Mouse (Mus musculus): Measurements from ENCODE around the gene Taok3. TPM values are rescaled to one million over a fixed set of nuclear protein-coding genes. Genes with fewer than 3 reads are reported as not detected.

The Taok3 gene
- total and polyA plus RNA-seq, 3 experiments: 3.1 to 7.8 (median 6.2) TPM

DNA sequence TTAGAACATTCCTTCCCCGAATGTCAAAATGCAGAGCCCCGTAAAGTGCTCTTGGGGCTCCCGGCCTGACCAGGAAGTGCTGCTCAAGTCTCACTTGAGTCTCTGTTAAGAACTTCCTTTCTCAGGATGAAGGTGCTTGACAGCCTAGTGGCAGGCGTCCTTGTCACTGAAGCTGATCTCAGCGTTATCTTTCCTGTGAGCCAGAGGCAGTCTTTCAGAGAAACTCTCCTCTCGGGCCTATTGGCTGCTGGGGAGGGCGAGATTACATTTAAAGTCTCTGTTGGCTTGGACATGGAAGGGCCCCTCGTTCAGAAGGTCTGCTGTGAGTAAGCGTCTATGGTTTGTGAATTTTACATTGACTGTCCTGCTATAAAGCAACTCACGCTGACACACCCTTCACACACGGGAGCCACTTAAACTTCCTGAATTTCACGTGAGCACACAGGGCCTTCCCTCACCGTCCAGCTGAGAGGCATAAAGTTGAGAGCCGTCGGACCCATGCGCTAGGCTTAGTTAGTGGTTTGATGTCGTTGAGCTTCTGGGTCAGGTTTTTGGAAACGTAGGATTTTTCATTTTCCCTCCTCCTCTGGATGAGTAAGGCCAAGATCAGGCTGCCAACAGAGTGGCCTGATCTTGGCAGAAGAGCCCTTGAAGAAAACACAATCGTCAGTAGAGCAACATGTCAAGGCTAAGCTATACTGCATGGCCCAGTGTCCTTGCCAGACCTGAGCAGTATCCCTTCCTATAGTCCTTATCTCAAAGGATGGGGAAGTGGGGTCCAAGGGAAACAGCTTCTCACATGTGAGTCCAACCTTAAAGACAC, 14.3 kb downstream of the Taok3 start:
- intact Hi-C loops (cut with DNase I): no loop called here
- Histone ChIP-seq H3K36me3 (ENCODE audit: control insufficient read depth, insufficient read depth, low read length) (no peaks in the 10 kb centered on the region), H3K9ac (ENCODE audit: low read depth, low read length) (no peak overlapping the region), H3K27me3 (ENCODE audit: control insufficient read depth, insufficient read depth, low read length) (no peaks in the 10 kb centered on the region), H3K4me3 (no peak overlapping the region), H3K27ac (peak overlapping the region; percentile 36; the same call in 1 of the 2 replicates), H3K4me1 (ENCODE audit: control insufficient read depth, insufficient read depth, low read length) (peaks cover 15% of the 10 kb centered on the region), H3K79me2 (replicated peaks; ENCODE audit: control insufficient read depth, insufficient read depth, low read length) (no peaks in the 10 kb centered on the region; the same call in 1 of the 2 replicates)
- WGBS: 41% methylated on average over 19 of the region's 19 CpGs
- DNase-seq: peak in 1 of 2 experiments; percentile 24
- TF ChIP-seq CTCF (IDR thresholded peaks at IDR 0.05): no peak
- TF ChIP-seq POLR2A (IDR thresholded peaks at IDR 0.05; ENCODE audit: insufficient read depth, low read depth, low read length): no peak
- TF ChIP-seq EP300 (IDR thresholded peaks at IDR 0.05; ENCODE audit: insufficient read depth, low read depth, low read length): no peak

DNA sequence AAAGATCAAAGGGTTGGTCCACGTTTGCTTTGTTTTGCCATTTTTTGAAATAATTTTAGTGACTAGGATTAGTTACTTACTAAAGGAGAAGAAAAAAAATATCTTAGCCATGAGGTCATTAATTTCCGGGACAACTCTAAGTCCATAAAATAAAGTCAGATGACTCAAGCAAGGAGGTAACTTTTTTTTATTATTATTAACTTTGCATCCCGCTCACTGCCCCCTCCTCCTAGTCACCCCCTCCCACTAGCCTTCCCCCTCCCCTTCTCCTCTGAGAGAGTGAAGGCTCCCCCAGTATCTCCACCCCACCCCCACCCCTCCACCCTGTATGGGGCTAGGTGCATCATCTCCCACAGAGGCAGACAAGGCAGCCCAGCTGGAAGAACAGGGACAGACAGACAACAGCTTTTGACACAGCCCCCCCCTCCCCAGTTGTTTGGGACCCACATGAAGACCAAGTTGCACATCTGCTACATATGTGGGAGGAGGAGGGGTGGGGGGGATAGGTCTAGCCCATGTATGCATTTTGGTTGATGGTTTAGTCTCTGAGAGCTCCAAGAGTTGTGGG, 15.0 kb downstream of the Taok3 start:
- WGBS: 42% methylated on average over 3 of the region's 3 CpGs
- no peak overlapping the region for H3K9ac ChIP-seq (ENCODE audit: low read depth, low read length)
- peaks cover 15% of the 10 kb centered on the region for H3K4me1 ChIP-seq (ENCODE audit: control insufficient read depth, insufficient read depth, low read length)
- H3K79me2 ChIP-seq (replicated peaks; ENCODE audit: control insufficient read depth, insufficient read depth, low read length): no peaks in the 10 kb centered on the region; the same call in 1 of the 2 replicates
- TF ChIP-seq CTCF (IDR thresholded peaks at IDR 0.05): no peak
- no peak for TF ChIP-seq EP300 (IDR thresholded peaks at IDR 0.05; ENCODE audit: insufficient read depth, low read depth, low read length)
- no peak for TF ChIP-seq POLR2A (IDR thresholded peaks at IDR 0.05; ENCODE audit: insufficient read depth, low read depth, low read length)
- peak overlapping the region; percentile 17; the same call in 1 of the 2 replicates for H3K27ac ChIP-seq
- no peak for DNase-seq
- intact Hi-C loops (cut with DNase I): no loop called here
- no peak overlapping the region for H3K4me3 ChIP-seq
- H3K27me3 ChIP-seq (ENCODE audit: control insufficient read depth, insufficient read depth, low read length): no peaks in the 10 kb centered on the region
- H3K36me3 ChIP-seq (ENCODE audit: control insufficient read depth, insufficient read depth, low read length): no peaks in the 10 kb centered on the region

DNA sequence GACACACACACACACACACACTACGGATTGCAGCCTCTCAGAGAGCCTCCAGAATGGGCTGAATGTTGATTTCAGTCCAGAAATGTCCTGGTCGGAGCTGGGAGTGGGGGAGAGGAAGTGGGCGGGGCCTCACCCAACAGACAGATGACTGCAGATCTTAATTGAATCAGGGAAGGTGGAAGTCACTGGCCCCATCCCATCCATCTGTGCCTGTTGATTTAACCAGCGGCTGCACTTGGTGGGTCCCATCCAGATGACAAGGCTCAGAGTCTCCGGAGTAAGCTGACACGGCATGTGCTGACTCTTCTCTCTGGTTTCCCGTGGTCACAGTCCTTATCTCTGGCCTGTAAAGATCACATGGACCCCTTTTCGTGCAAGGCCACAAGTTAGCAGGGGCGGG, 15.9 kb downstream of the Taok3 start:
- H3K79me2 ChIP-seq (replicated peaks; ENCODE audit: control insufficient read depth, insufficient read depth, low read length): no peaks in the 10 kb centered on the region
- H3K4me3 ChIP-seq: no peak overlapping the region
- H3K36me3 ChIP-seq (ENCODE audit: control insufficient read depth, insufficient read depth, low read length): no peaks in the 10 kb centered on the region
- WGBS: 17% methylated on average over 9 of the region's 9 CpGs
- no peak overlapping the region for H3K27ac ChIP-seq
- TF ChIP-seq POLR2A (IDR thresholded peaks at IDR 0.05; ENCODE audit: insufficient read depth, low read depth, low read length): no peak
- no peak for TF ChIP-seq EP300 (IDR thresholded peaks at IDR 0.05; ENCODE audit: insufficient read depth, low read depth, low read length)
- no peak for TF ChIP-seq CTCF (IDR thresholded peaks at IDR 0.05)
- H3K4me1 ChIP-seq (ENCODE audit: control insufficient read depth, insufficient read depth, low read length): peaks cover 15% of the 10 kb centered on the region
- DNase-seq: peak in 1 of 2 experiments; percentile 60
- no peaks in the 10 kb centered on the region for H3K27me3 ChIP-seq (ENCODE audit: control insufficient read depth, insufficient read depth, low read length)
- no peak overlapping the region for H3K9ac ChIP-seq (ENCODE audit: low read depth, low read length)
- intact Hi-C loops (cut with DNase I): no loop called here

DNA sequence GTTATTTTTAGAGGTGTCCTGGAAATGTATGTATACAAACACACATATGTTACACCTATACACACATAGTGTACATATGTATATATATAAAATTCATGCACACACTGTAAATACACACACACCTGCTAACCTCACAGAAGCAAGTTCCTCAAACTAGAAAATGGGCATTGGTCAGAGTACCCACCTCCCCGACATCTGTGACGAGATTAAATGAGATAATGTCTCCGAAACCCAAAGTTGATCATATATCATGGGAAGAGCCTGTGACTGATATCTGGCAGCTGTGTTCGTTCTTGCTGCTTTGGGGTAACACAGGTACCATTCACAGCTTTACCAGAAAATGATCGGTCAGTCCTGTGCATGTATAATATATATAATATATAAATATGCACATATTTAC, 16.6 kb downstream of the Taok3 start:
- intact Hi-C loops (cut with DNase I): no loop called here
- no peaks in the 10 kb centered on the region for H3K36me3 ChIP-seq (ENCODE audit: control insufficient read depth, insufficient read depth, low read length)
- TF ChIP-seq CTCF (IDR thresholded peaks at IDR 0.05) (no peak), EP300 (IDR thresholded peaks at IDR 0.05; ENCODE audit: insufficient read depth, low read depth, low read length) (no peak), POLR2A (IDR thresholded peaks at IDR 0.05; ENCODE audit: insufficient read depth, low read depth, low read length) (no peak)
- no peaks in the 10 kb centered on the region for H3K27me3 ChIP-seq (ENCODE audit: control insufficient read depth, insufficient read depth, low read length)
- peaks cover 15% of the 10 kb centered on the region for H3K4me1 ChIP-seq (ENCODE audit: control insufficient read depth, insufficient read depth, low read length)
- WGBS: 88% methylated on average over 5 of the region's 5 CpGs
- no peaks in the 10 kb centered on the region for H3K79me2 ChIP-seq (replicated peaks; ENCODE audit: control insufficient read depth, insufficient read depth, low read length)
- no peak overlapping the region for H3K9ac ChIP-seq (ENCODE audit: low read depth, low read length)
- no peak overlapping the region for H3K27ac ChIP-seq
- DNase-seq: no peak
- no peak overlapping the region for H3K4me3 ChIP-seq

DNA sequence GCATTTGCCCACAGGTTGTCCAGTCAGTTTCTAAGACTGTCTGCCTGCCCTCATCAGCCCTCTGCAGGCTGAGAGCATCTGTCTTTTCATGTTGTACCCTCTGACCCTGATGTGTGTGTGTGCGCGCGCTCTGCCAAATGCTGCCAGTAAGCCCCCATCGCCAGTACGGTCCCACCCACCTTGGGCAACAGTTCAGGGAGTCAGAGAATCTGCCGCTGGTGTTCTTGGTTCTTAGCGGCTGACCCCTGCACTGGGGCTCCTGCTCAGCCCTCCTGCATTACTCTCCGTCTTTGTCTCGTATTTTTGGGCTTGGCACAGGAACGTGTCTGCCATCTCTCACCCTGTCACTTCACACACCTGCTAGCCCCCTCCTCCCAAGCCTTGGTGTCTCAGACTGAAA, 17.1 kb downstream of the Taok3 start:
- H3K9ac ChIP-seq (ENCODE audit: low read depth, low read length): no peak overlapping the region
- H3K79me2 ChIP-seq (replicated peaks; ENCODE audit: control insufficient read depth, insufficient read depth, low read length): no peaks in the 10 kb centered on the region
- TF ChIP-seq CTCF (IDR thresholded peaks at IDR 0.05) (no peak), EP300 (IDR thresholded peaks at IDR 0.05; ENCODE audit: insufficient read depth, low read depth, low read length) (no peak), POLR2A (IDR thresholded peaks at IDR 0.05; ENCODE audit: insufficient read depth, low read depth, low read length) (no peak)
- intact Hi-C loops (cut with DNase I): no loop called here
- no peak overlapping the region for H3K4me3 ChIP-seq
- WGBS: 69% methylated on average over 10 of the region's 10 CpGs
- H3K27me3 ChIP-seq (ENCODE audit: control insufficient read depth, insufficient read depth, low read length): no peaks in the 10 kb centered on the region
- no peaks in the 10 kb centered on the region for H3K36me3 ChIP-seq (ENCODE audit: control insufficient read depth, insufficient read depth, low read length)
- no peak for DNase-seq
- no peak overlapping the region for H3K27ac ChIP-seq
- peaks cover 15% of the 10 kb centered on the region for H3K4me1 ChIP-seq (ENCODE audit: control insufficient read depth, insufficient read depth, low read length)

DNA sequence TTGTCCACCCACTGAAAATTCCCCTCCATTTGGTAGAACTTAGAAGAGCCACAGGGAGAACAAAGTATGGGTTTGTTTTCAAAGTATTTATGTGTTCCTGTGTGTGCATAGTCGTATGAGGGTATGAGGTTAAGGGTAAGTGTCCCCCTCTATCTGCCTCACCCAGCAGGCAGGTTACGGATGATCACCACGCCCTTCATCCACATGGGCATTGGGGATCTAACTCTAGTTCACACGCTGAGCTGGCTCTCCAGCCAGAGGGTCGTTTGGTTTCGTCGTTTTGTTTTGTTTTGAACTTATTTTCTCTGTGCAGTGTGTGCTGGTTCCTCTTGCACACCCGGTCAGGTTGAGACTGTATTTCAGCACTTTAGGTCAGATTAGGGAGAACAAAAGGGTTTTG, 17.7 kb downstream of the Taok3 start:
- WGBS: 62% methylated on average over 8 of the region's 8 CpGs
- H3K79me2 ChIP-seq (replicated peaks; ENCODE audit: control insufficient read depth, insufficient read depth, low read length): no peaks in the 10 kb centered on the region
- TF ChIP-seq EP300 (IDR thresholded peaks at IDR 0.05; ENCODE audit: insufficient read depth, low read depth, low read length) (no peak), POLR2A (IDR thresholded peaks at IDR 0.05; ENCODE audit: insufficient read depth, low read depth, low read length) (no peak), CTCF (IDR thresholded peaks at IDR 0.05) (no peak)
- H3K9ac ChIP-seq (ENCODE audit: low read depth, low read length): no peak overlapping the region
- no peak overlapping the region for H3K4me3 ChIP-seq
- peaks cover 15% of the 10 kb centered on the region for H3K4me1 ChIP-seq (ENCODE audit: control insufficient read depth, insufficient read depth, low read length)
- no peaks in the 10 kb centered on the region for H3K27me3 ChIP-seq (ENCODE audit: control insufficient read depth, insufficient read depth, low read length)
- H3K27ac ChIP-seq: no peak overlapping the region; the same call in 1 of the 2 replicates
- no peak for DNase-seq
- no peaks in the 10 kb centered on the region for H3K36me3 ChIP-seq (ENCODE audit: control insufficient read depth, insufficient read depth, low read length)
- intact Hi-C loops (cut with DNase I): no loop called here
